Mouse (Mus musculus) embryonic fibroblast, embryonic 13.5 days (primary cell): ENCODE data around the gene Zdhhc12.

Source experiments
- CTCF ChIP-seq: IDR thresholded peaks from 2 replicates; pipeline ENCODE4 v1.5.1; 2011; ENCODE audit warnings: mild to moderate bottlenecking, control low read depth, low read length, moderate library complexity, borderline replicate concordance; ENCODE audit not compliant: insufficient read depth
- POLR2A ChIP-seq: IDR thresholded peaks from 2 replicates; pipeline ENCODE4 v1.6.1; 2011; ENCODE audit warnings: low read depth, mild to moderate bottlenecking, control low read depth, low read length, moderate library complexity

DNA sequence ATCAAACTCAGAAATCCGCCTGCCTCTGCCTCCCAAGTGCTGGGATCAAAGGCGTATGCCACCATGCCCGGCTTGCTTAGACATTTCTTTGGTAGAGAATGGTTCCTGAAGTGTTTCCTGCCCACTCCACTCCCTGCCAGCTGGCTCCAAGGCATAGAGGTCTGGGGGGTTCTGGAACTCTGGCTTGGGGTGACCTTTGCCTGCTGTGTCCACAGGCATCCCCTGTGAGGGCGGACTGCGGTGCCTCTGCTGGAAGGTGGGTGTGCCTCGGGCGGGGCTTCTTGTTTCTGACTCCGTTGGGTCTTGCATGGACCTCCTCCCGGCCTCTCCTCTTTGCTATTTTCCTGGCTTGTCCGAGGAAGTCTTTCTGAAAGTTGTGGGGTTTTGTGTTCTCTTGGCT lies 43.0 kb upstream of the Zdhhc12 start:
- TF ChIP-seq POLR2A: no peak
- no peak for TF ChIP-seq CTCF
